Mouse (Mus musculus): ENCODE measurements around the gene Eme2.

Gene Eme2

DNA sequence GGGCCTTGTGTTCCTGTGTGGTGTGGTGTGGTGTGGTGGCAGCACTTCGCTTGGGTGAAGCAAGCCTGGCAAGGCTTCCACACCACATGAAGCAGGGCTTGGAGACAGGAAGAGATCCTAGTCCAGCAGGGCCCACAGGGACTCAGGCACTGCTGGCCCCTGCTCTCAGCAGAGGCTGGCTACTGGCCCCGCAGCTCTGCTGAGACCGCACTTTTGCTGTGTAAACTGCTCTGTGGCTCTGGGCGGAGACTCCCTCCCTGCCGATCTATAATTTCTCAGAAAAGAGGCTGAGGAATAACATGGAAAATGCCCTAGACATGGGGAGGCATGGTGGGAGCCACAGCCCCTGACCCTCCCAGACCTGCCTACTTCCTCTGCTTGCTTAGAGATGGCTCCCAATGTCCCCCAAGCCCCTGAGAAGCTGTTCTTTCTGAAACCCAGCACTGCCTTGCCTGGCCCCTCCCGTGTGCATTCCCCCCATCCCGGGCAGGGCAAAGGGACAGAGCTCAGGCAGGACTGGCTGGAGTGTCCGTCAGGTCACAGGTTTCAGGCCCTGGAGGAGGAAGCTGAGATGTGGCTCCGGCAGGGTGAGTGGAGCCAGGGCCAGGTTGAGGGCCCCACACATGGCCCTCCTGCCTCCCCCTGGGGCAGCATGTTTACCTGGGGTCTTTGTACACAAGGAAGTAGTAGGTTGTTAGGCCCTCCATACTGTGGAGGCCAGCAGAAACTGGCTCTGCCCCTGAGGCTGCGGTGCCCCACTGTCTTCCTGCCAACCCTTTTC is 17.4 kb downstream of the Eme2 start:
- in situ Hi-C loops (cut with MboI; ENCODE audit: low sequenced_read_pairs) = no loop called here

DNA sequence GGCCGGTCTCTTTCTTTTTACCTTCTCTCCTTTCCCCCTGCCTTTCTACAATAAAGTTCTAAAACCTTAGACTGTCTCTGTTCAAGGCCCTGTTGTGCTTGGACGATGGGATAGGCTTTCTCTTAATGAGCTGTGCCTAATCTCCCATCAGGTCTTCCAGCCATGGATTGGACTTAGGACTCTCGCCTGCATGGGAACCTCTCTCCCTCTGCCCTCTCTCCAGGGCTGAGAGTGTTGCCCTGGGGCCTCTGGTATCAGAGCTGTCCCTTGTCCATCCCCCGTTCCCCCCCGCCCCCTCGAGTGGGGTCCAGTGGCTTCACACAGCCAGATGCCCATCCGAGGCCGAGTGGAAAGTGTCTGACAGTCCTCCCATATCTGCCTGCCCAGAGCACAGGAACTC is 19.9 kb downstream of the Eme2 start:
- in situ Hi-C loops (cut with MboI; ENCODE audit: low sequenced_read_pairs) = no loop called here

DNA sequence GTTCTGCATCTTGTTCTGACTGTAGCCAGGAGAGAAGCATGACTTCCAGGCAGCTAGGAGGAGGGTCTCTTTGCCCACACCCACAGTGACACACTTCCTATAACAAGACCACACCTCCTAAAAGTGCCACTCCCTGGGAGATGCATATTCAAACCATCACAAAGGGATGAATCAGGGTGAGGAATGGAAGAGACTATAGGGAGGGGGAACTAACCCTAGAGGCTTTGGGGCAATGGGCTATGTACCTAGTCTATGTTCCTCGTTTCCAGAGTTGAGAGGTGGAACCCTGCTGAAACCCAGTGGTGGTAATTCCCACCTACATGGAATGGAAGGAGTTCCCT is 20.5 kb downstream of the Eme2 start:
- in situ Hi-C loops (cut with MboI; ENCODE audit: low sequenced_read_pairs) = no loop called here

DNA sequence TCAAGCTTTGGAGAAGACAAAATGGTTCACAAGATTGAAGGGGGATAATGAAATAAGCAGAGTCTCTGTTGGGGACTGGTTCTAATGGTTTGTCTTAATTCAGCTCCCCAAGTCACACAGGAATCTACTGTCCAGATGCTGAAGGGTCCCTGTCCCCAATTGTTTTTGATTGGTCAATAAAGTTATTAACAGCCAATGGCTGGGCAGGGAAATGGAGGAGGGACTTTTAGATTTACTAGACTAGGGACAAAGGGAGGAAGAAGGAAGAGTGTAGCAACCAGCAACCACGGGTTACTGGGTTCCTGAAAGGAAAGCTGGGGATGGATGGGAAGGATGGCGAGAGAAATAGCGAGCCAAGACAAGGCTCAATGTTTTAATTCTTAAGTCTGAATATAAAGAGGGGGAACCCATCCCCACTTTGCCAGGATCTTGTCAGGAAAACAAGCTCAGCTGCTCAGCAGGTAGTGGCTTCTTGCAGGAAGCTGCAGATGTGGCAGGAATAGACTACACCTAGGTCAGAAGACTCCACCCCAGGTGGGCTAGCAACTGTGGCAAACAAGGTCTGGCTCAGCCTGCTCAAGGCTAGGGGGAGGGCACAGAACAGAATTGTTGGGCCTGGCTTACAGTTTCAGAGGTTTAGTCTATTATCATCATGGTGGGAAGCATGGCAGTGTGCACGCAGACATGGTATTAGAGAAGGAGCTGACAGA is 21.0 kb downstream of the Eme2 start:
- in situ Hi-C loops (cut with MboI; ENCODE audit: low sequenced_read_pairs) = no loop called here

DNA sequence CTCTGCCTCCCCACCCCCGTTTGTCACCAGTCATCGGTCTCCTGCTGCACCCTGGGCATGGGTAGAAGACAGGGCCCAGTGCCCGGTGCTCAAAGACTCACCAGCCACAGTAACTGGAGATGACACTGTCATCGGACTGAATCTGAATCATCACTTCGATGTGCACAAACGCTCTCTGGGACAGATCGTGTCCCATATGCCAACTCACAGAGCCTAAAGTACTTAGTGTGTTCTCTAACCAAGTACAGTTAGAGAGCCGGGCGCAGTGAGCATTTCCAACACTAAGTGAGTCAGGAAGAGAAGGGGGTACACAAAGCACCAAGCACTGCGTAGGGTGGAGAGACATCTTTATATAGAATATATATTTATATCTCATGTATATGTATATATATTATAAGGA is 27.0 kb downstream of the Eme2 start:
- in situ Hi-C loops (cut with MboI; ENCODE audit: low sequenced_read_pairs) = no loop called here

DNA sequence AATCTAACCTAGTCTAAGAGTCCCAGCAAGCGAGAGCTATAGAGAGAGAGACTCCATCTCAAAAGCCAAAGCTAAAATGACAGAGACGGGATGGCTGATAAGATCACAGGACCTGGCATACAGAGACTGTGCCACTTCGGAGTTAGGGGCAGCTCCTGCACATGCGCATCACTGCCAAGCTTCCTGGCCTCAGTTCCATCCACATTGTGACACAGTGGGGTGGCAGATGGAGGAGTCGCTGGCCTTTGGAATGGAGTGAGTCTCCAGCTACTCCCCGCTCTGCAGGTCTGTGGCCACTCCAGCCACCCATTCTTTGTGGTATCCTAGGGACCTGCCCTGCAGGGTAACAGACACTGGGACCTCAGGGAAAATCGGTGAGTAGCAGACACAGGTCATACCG is 29.1 kb downstream of the Eme2 start, which contains the start of gene Igfals:
Gene Igfals, plus strand, starts transcription at position 222 of the 400 bp plus-strand sequence.
- in situ Hi-C loops (cut with MboI; ENCODE audit: low sequenced_read_pairs) = no loop called here

DNA sequence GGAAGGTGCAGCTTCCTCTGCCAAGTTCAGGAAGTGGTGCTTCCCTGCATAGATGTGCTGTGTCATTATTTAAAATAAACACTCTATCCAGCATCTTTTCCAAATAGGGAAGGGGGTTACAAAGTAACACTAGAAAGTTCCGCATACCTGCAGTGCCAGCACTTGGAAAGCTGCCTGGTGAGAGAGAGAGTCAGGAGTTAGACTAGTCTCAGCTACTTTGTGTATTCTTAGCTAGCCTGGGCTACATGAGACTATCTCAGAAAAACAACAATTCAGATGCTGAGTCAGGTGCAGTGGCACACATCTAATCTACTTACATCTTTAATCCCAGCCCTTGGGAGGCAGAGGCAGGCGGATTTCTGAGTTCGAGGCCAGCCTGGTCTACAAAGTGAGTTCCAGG is 33.1 kb downstream of the Eme2 start:
- in situ Hi-C loops (cut with MboI; ENCODE audit: low sequenced_read_pairs) = no loop called here

- in situ Hi-C loops (cut with MboI; ENCODE audit: low sequenced_read_pairs) = no loop called here
These were observed 34.8 kb downstream of the Eme2 start for GRCm38 (mm10) chr17:24860076-24860475.

GRCm38 (mm10) chr17:24858967-24859366 is 35.9 kb downstream of the Eme2 start:
- in situ Hi-C loops (cut with MboI; ENCODE audit: low sequenced_read_pairs) = no loop called here

- in situ Hi-C loops (cut with MboI; ENCODE audit: low sequenced_read_pairs) = no loop called here
These were observed 36.9 kb downstream of the Eme2 start for GRCm38 (mm10) chr17:24857831-24858470.

DNA sequence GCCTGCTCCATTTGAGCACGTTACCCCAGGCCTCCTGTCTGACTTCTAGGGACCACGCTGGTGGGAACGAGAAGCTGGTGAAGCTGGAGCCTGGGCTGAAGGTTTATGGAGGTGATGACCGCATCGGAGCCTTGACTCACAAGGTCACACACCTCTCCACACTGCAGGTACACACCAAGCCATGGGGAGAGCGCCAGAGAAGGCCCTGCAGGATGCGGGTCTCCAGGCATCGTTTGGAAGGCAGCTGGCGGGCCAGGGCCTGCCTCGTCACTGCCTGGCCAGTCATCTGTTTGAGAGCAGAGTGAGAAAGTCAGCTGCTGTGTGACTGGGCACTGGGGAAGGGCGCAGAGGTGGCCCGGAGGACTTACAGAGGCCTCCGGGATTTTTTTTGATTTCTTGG is 38.3 kb downstream of the Eme2 start:
- in situ Hi-C loops (cut with MboI; ENCODE audit: low sequenced_read_pairs) = no loop called here

DNA sequence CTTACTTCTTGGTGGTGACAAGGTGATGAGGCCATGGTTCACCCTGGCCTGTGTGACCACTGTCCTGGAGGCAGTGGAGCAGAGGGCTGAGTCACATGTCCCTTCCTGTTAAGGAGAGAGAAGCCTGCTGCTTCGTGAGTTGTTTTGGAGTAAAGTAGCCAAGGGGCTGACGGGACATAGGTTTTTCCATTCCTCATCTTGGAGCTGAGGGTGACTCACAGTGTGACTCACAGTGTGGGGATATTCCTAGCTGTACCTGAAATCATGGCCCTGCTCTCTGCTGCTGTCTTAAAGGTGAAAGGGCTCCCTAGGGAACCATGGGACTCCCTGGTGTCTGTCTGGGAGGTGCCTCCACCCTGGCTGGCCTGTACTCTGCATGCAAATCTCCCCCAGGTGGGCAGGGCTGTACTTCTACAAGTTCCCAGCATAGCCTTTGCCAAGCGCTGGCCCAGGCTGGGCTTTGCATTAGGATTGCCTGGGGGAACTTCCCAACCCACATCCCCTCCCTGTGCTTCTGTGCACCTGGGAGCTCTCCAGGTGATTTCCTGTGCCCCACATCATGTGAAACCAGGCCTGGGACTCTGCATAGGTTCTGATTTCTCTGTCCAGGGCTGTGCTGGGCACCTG is 38.9 kb downstream of the Eme2 start:
- in situ Hi-C loops (cut with MboI; ENCODE audit: low sequenced_read_pairs) = no loop called here

DNA sequence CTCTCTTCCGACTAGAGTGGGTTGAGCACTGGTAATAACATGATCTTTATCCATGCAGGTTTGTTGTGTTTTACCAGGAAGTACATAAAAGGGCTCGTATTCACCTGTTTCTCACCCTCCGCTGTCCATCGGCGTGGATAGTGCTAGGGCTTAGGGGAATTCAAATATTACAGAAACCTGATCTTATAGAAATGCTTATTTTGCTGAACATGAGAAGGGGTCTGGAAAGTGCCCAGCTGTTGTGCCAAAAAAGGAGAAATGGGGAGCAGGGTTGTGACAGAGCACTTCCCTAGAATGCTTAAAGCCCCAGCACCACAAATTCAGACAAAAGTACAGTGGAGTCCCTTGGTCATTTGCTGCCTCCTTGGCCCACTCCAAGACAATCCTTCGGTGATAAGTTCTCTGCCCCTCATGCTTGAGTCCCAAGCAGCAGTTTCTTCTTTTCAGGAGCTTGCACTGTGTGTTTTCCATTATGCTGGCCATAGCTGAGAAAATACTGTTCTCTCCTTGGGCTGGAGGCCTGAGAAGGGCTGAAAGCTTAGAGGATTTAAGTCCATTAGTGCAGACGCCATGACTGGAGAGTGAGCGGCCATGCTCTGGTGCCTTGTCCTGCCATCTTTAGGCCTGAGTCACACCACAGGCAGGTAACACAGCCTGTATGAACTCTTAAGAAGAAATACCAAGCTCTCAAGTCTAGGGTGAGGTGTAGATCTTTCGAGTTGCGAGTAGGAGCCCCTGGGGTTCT is 43.3 kb downstream of the Eme2 start:
- in situ Hi-C loops (cut with MboI; ENCODE audit: low sequenced_read_pairs) = no loop called here

DNA sequence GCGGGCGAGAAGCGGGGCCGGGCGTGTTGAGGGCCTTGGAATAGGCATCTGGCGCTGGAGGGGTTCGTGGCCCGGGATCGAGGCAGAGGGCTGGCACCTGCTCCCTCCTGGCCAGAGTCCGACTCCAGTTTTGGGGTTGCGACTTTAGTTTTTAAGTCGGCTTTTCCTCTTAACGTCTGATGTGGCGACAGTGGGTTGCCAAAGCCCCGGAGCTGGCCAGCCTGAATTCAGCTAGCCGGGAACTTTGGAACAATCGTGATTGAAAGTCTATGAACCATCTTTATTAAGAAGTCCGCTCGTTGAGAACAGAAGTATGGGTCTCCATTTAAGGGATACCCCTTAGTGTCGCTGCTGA is 44.1 kb downstream of the Eme2 start:
- in situ Hi-C loops (cut with MboI; ENCODE audit: low sequenced_read_pairs) = no loop called here

GRCm38 (mm10) chr17:24850065-24850772 is 44.7 kb downstream of the Eme2 start, which contains the start of gene Fahd1:
TSS of gene Fahd1 (minus strand) at chr17:24850364.
- in situ Hi-C loops (cut with MboI; ENCODE audit: low sequenced_read_pairs) = no loop called here

DNA sequence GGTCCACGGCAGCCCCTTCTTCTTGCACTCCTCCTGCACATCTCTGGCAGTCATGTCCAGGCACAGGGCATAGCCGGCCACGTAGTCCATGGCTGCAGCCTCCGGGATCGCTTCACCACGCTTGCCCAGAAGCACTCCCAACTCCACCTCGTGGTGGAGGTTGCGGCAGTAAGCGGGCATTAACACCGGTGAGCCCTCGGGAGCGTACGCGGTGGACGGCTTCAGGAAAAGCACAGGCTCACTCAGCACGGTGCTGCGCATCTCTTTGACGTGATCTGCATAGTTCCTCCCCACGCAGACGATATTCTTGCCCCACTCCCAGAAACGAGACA is 45.2 kb downstream of the Eme2 start:
- in situ Hi-C loops (cut with MboI; ENCODE audit: low sequenced_read_pairs) = no loop called here

- in situ Hi-C loops (cut with MboI; ENCODE audit: low sequenced_read_pairs) = no loop called here
These were observed 46.3 kb downstream of the Eme2 start for GRCm38 (mm10) chr17:24848600-24849031.

DNA sequence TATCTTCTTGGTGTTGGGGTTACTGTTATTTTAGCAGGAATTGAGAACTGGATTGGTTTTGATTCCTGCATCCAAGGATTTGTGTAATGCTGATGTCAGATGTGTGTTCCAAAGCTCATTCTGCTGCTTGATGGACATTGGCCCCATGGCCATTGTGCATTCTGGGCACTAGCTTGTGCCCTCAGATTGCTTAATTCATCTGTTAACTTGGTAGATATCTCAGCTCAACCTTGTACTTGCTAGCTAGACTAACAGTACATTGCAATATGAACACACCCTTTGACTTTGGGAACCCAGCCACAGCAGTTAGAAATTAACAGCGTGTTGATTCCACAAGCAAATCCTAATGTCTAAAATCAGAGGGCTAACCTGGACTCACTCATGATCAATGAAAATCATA is 47.5 kb downstream of the Eme2 start:
- in situ Hi-C loops (cut with MboI; ENCODE audit: low sequenced_read_pairs) = no loop called here

GRCm38 (mm10) chr17:24844525-24844924 is 50.4 kb downstream of the Eme2 start:
- in situ Hi-C loops (cut with MboI; ENCODE audit: low sequenced_read_pairs) = no loop called here

- in situ Hi-C loops (cut with MboI; ENCODE audit: low sequenced_read_pairs) = no loop called here
These were observed 52.3 kb downstream of the Eme2 start for GRCm38 (mm10) chr17:24842631-24843030.
